Mouse (Mus musculus) monocyte, adult 5-6 weeks (primary cell): ENCODE measurements around the gene Ube2f. TPM values are rescaled to one million over a fixed set of nuclear protein-coding genes. Genes with fewer than 3 reads are reported as not detected.

Experiments
- ATAC-seq: fragments of 153-309, 156-312 bp; replicated peaks from 2 replicates; pipeline ENCODE4 v1.8.0; 2017; ENCODE audit warnings: mild to moderate bottlenecking; ENCODE audit not compliant: low TSS enrichment, insufficient number of reproducible peaks, severe bottlenecking, poor library complexity, low FRiP score
- total RNA-seq: library from RNA; stranded (forward); fragments of 200-1000, 200-491, 200-594 nt; gene quantifications from 3 replicates; pipeline ENCODE4 v1.2.3, GENCODE M21; 2017

The Ube2f gene
- total RNA-seq, 1 experiment from 2014 or later, result 85.6 TPM

GRCm38 (mm10) chr1:91279126-91279525 is 29.0 kb downstream of the Ube2f start:
- ATAC-seq, result no peak

DNA sequence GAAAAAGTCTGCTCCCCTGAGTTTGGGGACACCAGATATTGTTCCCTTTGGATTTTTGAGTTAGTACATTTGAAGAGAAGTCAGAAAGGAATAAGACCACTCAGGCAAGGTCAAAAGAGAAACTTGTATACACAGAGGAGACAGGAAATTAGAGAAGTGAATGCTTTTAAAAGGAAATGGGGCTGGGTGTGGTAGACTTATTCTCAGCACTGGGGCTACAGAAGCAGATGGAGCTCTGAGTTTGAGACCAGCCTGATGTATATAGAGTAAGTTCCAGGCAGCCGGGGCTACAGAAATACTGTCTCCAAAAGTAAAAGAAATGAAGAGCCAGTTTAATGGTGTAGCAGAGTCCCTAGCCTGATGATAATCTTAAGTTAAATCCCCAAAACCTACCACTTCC is 32.5 kb downstream of the Ube2f start:
- ATAC-seq, result 0 out of 2 replicates have a peak, but pooled peaks have one; percentile 45

DNA sequence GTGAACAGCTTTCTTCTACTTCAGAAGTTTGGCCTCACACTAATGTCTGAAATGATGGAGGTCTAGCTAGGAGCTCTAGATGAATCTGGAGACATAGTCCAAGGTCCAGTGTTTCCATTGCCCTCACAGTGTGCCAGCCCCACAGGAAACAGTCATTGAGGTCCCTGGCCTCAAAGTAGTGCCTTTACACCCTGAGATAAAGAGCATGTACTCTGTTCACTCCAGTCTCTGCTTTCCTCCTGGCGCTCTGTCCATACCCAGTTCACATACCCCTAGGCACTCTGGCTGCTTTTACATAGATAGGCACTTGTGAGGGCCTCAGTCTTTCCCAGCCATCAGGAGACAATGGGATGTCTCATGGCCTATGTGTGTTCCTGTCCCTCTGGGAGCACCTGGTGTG is 39.3 kb downstream of the Ube2f start:
- no peak for ATAC-seq

DNA sequence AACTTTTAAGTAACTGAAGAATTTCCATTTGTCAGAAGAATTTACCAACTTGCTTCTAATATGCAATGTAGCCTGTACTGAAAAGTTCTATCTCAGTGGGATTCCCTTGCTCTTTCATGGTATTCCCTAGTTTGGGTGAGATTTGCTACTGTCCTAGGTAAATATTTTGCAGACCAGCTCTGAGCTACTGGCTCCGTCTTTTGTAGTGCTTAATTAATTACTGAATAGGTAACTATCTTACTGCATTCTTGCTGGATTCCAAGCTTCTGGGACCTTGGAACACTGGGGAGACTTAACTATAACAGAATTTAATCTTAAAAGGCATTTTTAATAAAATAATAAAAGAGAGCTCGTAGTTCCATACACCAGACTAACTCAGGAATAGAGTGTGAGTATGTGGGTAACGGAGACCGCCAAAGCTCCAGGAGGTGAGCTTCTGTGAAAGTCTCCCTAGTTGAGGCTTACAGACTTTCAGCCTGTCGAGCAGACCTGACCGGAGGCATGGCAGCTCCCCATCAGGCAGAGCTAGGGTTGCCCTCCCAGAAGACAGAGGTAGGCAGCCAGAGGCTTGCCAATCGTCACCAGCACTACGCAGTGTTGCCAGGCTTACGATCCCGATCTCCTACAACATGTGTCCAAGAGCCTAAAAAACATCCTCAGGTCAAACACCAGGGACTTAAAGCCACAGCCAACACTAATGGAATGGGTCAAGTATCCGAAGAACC is 42.2 kb downstream of the Ube2f start:
- ATAC-seq, result no peak

- ATAC-seq, result no peak
These were observed 45.4 kb downstream of the Ube2f start for GRCm38 (mm10) chr1:91295544-91295943.

DNA sequence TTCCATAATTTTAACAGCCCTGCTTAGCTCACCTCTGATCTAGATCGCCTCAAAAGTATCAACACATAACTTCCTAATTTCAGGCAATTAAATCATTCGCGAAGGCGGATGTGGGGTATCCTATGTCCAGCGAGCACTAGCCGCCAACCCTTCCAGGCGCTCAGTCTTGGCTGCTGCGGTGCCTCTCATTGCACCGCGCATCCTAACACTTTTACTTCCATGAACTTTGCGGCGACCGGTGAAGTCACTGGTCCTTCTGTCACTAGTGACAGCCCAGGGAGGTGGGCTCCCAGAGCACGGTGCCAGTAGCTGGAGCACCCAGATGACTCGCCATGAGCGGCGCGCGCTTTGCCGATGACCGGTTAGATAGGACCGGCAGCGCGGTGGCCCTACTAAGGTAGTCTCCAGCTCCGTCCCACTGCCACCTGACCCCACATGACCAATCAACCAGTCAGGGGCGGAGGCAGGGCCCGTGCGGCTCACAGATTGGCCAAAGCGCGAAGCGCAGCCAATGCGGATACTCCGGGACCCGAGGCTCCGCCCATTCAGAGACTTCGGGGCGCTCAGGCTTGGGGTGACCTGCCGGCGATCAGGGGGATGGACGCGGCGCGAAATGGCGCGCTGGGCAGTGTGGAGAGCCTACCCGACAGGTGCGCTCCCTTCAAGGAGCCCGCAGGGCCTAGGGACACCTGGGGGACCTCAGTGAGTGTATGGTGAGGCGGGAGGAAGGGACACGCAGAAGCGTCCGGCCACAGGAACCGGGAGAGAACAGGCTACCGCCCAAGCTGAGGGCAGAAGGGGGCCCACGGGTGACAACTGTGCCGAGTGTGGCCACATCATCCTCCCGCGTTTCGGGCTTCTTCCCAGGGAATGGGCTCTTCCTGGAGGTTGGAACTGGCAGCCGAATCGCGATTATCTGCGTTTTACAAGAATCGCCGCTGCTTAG is 48.0 kb downstream of the Ube2f start, which contains the start of gene Scly:
Scly (plus strand) TSS at position 540 of the 946 bp plus-strand sequence.
- ATAC-seq, result peak; percentile 97

GRCm38 (mm10) chr1:91299026-91299706 is 49.1 kb downstream of the Ube2f start:
- no peak for ATAC-seq

GRCm38 (mm10) chr1:91299707-91300426 is 49.8 kb downstream of the Ube2f start:
- no peak for ATAC-seq

DNA sequence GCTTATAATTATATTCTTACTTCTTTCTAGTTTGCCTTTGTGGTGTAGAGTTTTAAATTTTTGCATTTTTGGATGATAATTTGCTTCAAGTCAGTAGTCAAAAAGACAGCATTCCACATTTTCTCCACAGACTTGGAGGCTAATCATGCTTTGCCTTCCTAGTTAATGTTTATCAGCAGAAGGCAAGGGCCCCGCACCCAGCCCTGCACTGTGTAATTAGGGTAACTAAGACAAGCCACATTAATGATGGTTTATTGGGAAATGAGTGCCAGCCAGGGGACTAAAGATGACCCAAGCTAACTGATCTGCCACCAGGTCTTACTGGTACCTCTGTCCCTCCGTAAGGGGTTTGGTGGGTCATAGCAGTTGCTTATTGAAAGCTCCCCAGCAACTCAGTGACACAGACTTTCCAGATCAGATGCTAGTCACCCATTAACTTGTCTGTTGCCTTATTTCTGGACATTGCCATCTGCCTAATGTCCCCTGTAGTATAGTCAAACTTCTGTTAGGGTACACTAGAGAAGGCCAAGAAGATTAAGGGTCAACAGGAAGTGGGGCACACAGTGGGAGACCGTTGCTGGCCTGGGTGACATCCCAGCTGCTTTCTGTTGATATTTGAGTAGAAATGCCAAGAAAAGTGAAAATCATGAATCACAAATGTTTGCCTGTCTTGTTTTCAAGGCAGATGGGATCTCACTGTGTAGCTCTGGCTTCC is 51.3 kb downstream of the Ube2f start:
- no peak for ATAC-seq

DNA sequence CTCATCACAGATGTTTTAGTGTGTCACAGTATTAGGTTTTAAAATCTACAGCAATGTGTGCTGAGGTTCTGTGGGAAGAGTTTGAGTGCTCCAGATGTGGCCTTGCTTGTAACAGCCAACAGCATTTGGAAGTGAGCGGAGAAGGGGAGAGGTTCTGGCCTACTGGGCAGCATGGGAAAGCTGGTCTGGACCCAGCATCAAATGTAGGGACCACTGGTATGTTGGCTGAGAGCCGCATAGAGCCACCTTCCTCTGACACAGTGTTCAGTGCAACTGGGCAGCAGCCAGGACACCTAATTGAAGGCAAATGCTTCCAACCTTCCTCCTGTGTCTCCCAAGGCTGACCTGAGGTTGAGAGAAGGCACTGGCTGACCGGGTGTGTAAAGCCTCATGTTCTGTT is 51.9 kb downstream of the Ube2f start:
- no peak for ATAC-seq

GRCm38 (mm10) chr1:91304621-91305020 is 54.5 kb downstream of the Ube2f start:
- ATAC-seq, result no peak

- no peak; the same call in 1 of the 2 replicates for ATAC-seq
These were observed 59.4 kb downstream of the Ube2f start for GRCm38 (mm10) chr1:91309366-91310085.

GRCm38 (mm10) chr1:91312273-91312672 is 62.2 kb downstream of the Ube2f start:
- no peak for ATAC-seq

DNA sequence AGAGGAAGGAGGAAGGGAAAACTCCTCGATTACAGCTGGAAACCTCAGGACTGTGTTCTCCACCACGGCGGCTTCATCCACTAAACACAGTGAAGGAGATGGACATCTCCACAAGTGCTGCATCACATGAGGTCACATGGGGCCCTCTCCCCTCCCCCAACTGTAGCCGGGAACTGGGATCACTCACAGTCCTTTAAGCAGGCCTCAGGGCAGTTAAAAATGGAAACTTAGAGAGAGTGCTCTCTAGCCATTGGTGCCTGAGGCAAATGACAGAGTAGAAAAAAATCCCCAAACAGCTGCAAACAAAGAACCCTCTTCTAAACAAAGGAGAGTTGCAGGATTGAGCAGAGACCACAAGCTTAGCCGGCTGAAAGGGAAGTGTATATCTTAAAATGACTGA is 63.1 kb downstream of the Ube2f start:
- ATAC-seq, result no peak

GRCm38 (mm10) chr1:91317656-91318055 is 67.6 kb downstream of the Ube2f start:
- ATAC-seq, result no peak

DNA sequence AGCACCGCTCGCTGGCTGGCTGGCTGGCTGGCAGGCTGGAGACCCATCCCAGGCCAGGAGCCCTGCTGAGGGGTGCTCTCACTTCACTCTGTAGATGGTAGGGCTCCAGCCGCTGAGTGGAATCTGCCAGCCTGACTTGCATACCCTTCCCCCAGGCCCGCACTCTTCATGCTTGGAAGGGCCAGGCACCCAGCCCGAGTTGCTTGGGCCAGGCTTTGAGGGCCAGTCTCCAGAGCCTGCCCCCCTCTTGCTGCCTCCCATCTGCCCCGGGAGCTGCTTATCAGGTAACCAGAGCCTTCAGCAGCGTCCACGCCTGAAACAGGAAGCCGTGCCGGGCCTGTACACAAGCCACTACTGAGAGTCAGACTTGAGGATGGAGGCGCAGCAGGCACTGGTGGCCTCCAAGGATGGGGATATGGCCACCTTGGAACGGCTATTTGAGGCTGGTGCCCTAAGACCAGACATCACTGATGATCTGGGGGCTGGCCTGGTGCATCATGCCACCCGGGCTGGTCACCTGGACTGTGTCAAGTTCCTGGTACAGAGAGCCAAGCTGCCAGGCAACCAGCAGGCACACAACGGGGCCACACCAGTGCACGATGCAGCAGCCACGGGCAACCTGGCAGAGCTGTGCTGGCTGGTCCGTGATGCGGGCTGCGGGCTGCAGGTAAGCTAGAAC is 71.8 kb downstream of the Ube2f start, which contains the start of gene Espnl:
Espnl (plus strand) TSS at position 316 of the 679 bp plus-strand sequence.
- no peak for ATAC-seq

DNA sequence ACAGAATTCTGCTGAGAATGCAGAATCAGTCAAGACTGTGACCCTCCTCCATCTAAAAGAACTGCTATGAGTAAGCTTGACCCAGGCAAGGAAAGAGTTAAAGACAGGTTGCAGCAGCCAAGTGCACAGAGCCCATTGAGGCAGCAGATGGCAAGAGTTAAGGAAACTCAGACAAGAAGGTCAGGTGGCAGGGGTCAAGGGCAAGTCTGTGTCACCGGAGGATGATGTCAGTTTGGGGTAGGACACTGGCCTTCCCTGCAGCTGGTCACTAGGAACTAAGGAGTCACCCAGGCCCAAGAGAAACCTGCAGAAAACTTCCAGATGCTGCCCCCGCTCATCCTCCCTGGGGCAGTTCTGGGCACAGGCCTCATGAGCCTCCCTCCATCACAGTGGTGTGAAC is 74.5 kb downstream of the Ube2f start:
- ATAC-seq, result no peak
